Mouse (Mus musculus): ENCODE measurements around the gene Cables2. TPM values are rescaled to one million over a fixed set of nuclear protein-coding genes. Genes with fewer than 3 reads are reported as not detected.

Gene Cables2
- polyA plus RNA-seq, 1 experiment from 2014 or later: 12.7 TPM

DNA sequence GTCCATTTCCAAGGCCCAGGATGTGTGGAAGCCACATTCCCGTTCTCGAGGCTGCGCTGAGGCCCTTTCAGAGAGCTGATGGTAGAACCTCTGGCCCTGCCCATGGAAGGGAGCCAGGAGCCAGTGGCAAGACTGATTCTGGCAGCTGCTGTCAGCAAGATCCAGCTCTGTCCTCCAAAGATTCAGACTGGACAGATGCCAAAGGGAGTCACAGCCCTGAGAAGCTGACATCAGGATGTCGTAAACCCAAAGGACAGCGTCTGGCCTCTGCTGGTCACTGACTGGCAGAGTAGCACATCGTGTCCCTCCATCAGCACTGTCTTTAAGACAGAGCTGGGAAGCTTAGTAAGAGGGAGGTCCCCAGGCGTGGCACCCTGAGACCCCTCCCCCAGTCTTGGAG, 44.7 kb downstream of the Cables2 start:
- TF ChIP-seq CTCF (IDR thresholded peaks at IDR 0.05): no peak
- DNase-seq (ENCODE audit: low read depth, low spot score) (no peak), ATAC-seq (no peak)
- in situ Hi-C loops (cut with MboI; ENCODE audit: low pct_unique_long_range_greater_than_20kb): no loop called here
- POLR2A ChIA-PET: interaction anchor here (2.3 kb wide), 1 partner anchor 13 kb away, joined by 8 read pairs; no protein-coding TSS in a partner anchor
- H3K27me3 ChIP-seq: no peaks in the 10 kb centered on the region
- CTCF ChIA-PET: interaction anchor here (1.1 to 3.4 kb wide), 8 partner anchors 11 to 56 kb away, joined by 3 to 11 read pairs (median 6); no protein-coding TSS in a partner anchor

GRCm38 (mm10) chr2:180228060-180228458, 45.2 kb downstream of the Cables2 start:
- POLR2A ChIA-PET: interaction anchor here (0.7 to 2.3 kb wide), 2 partner anchors 13 to 19 kb away, joined by 4 to 8 read pairs; no protein-coding TSS in a partner anchor
- in situ Hi-C loops (cut with MboI; ENCODE audit: low pct_unique_long_range_greater_than_20kb): no loop called here
- no peaks in the 10 kb centered on the region for H3K27me3 ChIP-seq
- DNase-seq (ENCODE audit: low read depth, low spot score) (no peak), ATAC-seq (no peak)
- TF ChIP-seq CTCF (IDR thresholded peaks at IDR 0.05): no peak
- CTCF ChIA-PET: interaction anchor here (1.0 to 3.4 kb wide), 10 partner anchors 10 to 58 kb away, joined by 3 to 11 read pairs (median 7); no protein-coding TSS in a partner anchor

GRCm38 (mm10) chr2:180227262-180228059, 45.8 kb downstream of the Cables2 start:
- in situ Hi-C loops (cut with MboI; ENCODE audit: low pct_unique_long_range_greater_than_20kb): no loop called here
- peak; percentile 29 for ATAC-seq
- no peak for TF ChIP-seq CTCF (IDR thresholded peaks at IDR 0.05)
- no peak for DNase-seq (ENCODE audit: low read depth, low spot score)
- ChIA-PET POLR2A (interaction anchor here (0.7 to 2.3 kb wide), 2 partner anchors 12 to 20 kb away, joined by 4 to 8 read pairs; no protein-coding TSS in a partner anchor), CTCF (interaction anchor here (0.9 to 3.4 kb wide), 11 partner anchors 9 to 57 kb away, joined by 3 to 11 read pairs (median 4); no protein-coding TSS in a partner anchor)
- no peaks in the 10 kb centered on the region for H3K27me3 ChIP-seq

DNA sequence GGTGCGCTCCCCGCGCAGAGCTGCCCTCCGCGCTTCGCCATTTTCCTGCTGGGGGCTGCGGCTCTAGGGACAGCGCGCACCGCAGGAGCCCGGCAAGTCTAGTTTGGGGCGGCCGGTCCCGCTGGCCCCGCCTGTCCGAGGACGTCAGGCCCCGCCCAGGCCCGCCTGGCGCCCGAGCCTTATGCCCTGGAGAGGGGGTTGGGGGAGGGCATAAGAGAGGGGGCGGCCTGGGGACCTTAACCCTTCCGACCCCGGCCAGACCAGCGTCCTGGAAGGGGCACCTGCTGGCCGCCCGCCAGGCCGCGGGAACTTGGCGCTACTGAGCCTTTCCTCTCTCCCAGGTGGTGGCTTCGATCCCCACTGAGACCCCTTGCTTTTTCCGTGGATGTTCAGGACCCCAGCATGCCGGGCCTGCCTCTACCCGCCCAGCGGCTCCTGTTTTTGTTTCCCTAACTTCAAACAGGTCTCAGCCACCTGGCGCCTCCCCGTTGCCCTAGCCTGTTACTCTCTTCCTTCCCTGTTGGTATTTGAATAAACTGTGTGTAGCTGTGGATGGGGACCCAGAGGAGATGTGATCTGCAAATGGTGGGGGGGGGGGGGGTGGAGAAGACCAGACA, 47.4 kb downstream of the Cables2 start, which contains the start of gene Lama5:
Lama5 (minus strand) TSS at position 98 of the 617 bp plus-strand sequence.
- POLR2A ChIA-PET: interaction anchor here (1.1 to 4.1 kb wide), 5 partner anchors 8 to 53 kb away, joined by 4 to 14 read pairs (median 7); no protein-coding TSS in a partner anchor
- no peak for TF ChIP-seq CTCF (IDR thresholded peaks at IDR 0.05)
- ATAC-seq (peak; percentile 66), DNase-seq (ENCODE audit: low read depth, low spot score) (no peak)
- CTCF ChIA-PET: interaction anchor here (0.8 to 1.5 kb wide), 3 partner anchors 10 to 29 kb away, joined by 3 to 4 read pairs (median 3); no protein-coding TSS in a partner anchor
- H3K27me3 ChIP-seq: no peaks in the 10 kb centered on the region
- in situ Hi-C loops (cut with MboI; ENCODE audit: low pct_unique_long_range_greater_than_20kb): no loop called here

GRCm38 (mm10) chr2:180225044-180225761, 48.1 kb downstream of the Cables2 start:
- ChIA-PET POLR2A (interaction anchor here (0.8 to 4.1 kb wide), 10 partner anchors 9 to 52 kb away, joined by 3 to 14 read pairs (median 5); partner anchors contain the start of gene Rps21), CTCF (interaction anchor here (0.6 to 1.5 kb wide), 5 partner anchors 10 to 35 kb away, joined by 3 to 7 read pairs (median 3); no protein-coding TSS in a partner anchor)
- no peaks in the 10 kb centered on the region for H3K27me3 ChIP-seq
- peak; percentile 36 for ATAC-seq
- in situ Hi-C loops (cut with MboI; ENCODE audit: low pct_unique_long_range_greater_than_20kb): no loop called here
- no peak for DNase-seq (ENCODE audit: low read depth, low spot score)
- TF ChIP-seq CTCF (IDR thresholded peaks at IDR 0.05): no peak

DNA sequence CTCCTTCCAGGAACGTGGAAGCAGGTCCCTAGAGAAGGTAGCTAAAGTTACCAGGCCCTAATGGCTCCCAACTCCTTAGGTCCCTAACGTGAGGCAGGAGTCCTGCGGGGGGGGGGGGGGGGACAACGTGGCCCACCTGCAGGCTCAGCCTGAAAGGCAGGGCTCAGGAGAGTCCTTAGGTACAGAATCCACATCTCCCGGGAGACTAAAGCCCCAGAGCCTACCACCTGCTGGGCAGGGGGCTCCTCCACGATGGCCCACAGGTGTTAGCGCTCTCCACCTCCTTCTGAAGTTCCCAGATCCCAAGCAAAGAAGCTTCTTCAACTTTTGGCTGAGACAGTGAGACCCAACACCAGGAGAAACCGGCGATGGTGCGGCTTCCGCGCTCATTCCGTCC, 48.7 kb downstream of the Cables2 start:
- TF ChIP-seq CTCF (IDR thresholded peaks at IDR 0.05): no peak
- ChIA-PET CTCF (interaction anchor here (0.6 to 1.5 kb wide), 5 partner anchors 11 to 34 kb away, joined by 3 to 7 read pairs (median 3); no protein-coding TSS in a partner anchor), POLR2A (interaction anchor here (0.8 to 4.1 kb wide), 9 partner anchors 8 to 52 kb away, joined by 3 to 14 read pairs (median 5); partner anchors contain the start of gene Rps21)
- H3K27me3 ChIP-seq: no peaks in the 10 kb centered on the region
- ATAC-seq (no peak), DNase-seq (ENCODE audit: low read depth, low spot score) (no peak)
- in situ Hi-C loops (cut with MboI; ENCODE audit: low pct_unique_long_range_greater_than_20kb): loop anchor here (25.0 kb wide), 1 partner anchor 1363 kb away; the partner anchor contains the start of genes Prpf6, Samd10, Uckl1 and Zfp512b

DNA sequence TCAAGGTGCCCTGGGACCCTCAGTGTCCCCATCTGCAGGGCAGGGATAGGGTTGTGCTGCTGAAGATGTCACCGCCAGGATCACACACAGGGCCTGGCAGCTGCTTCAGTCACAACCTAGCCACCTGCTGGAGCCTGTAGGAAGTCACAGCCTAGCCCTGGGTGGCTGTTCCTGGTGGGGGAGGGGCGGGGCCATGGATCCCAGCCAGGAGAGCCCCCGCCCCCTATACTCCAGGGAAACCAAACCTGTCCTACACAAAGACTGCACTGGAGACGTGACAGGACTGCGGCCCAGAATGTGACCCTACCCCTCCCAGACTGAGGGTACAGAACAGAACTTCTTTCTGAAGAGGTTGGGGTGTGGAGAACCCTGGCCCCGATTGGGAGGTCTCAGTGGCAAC, 51.0 kb downstream of the Cables2 start:
- ChIA-PET POLR2A (interaction anchor here (0.7 to 4.1 kb wide), 2 partner anchors 12 to 241 kb away, joined by 3 to 14 read pairs; no protein-coding TSS in a partner anchor), CTCF (interaction anchor here (2.0 kb wide), 1 partner anchor 13 kb away, joined by 7 read pairs; no protein-coding TSS in a partner anchor)
- no peaks in the 10 kb centered on the region for H3K27me3 ChIP-seq
- ATAC-seq (no peak), DNase-seq (ENCODE audit: low read depth, low spot score) (no peak)
- no peak for TF ChIP-seq CTCF (IDR thresholded peaks at IDR 0.05)
- in situ Hi-C loops (cut with MboI; ENCODE audit: low pct_unique_long_range_greater_than_20kb): loop anchor here (25.0 kb wide), 1 partner anchor 1365 kb away; the partner anchor contains the start of genes Prpf6, Samd10, Uckl1 and Zfp512b

DNA sequence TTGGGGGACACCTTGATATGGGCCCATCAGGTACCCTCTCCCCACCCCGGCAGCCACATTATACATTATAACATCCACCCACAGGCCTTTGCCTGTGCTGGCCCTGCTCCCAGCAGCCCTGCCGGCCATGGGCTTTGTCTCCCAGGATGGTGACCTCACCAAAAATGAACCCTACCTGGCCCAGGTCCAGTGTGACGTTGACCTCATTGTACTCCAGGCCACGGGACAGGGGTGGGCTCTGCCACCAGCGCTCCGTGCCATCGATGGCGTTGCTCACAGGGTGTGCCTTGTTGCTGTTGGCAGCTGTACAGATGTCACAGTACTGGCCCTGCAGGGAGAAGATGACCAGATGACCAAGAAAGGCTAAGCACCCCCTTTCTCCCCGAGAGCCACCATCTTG, 52.2 kb downstream of the Cables2 start:
- ATAC-seq (no peak), DNase-seq (ENCODE audit: low read depth, low spot score) (no peak)
- ChIA-PET CTCF (interaction anchor here (0.5 kb wide), 1 partner anchor 93 kb away, joined by 3 read pairs; no protein-coding TSS in a partner anchor), POLR2A (interaction anchor here (0.8 to 1.1 kb wide), 2 partner anchors 11 to 14 kb away, joined by 3 read pairs; no protein-coding TSS in a partner anchor)
- no peaks in the 10 kb centered on the region for H3K27me3 ChIP-seq
- TF ChIP-seq CTCF (IDR thresholded peaks at IDR 0.05): no peak
- in situ Hi-C loops (cut with MboI; ENCODE audit: low pct_unique_long_range_greater_than_20kb): loop anchor here (25.0 kb wide), 1 partner anchor 1366 kb away; the partner anchor contains the start of genes Prpf6, Samd10, Uckl1 and Zfp512b

DNA sequence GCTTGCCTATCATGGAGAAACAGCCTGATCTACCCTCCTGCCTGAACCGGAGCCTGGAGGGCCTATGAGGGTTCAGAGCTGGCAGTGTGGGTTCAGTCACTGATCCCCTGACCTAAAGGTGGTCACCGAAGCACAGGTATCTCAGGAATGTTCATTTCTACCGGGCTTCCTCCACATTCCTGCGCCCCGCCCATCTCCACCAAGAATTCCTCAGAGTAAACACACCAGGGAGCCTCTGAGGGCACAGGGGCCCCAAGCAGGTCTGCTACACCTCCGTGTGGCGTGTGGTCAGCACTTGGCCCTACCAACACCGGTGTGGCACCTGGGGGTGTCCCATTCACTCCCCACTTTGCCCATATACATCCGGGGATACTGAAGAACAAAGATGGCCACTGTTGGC, 53.1 kb downstream of the Cables2 start:
- ChIA-PET CTCF (interaction anchor here (1.6 kb wide), 1 partner anchor 37 kb away, joined by 3 read pairs; no protein-coding TSS in a partner anchor), POLR2A (no interaction called here)
- in situ Hi-C loops (cut with MboI; ENCODE audit: low pct_unique_long_range_greater_than_20kb): loop anchor here (25.0 kb wide), 1 partner anchor 1367 kb away; the partner anchor contains the start of genes Prpf6, Samd10, Uckl1 and Zfp512b
- no peak for DNase-seq (ENCODE audit: low read depth, low spot score)
- H3K27me3 ChIP-seq: no peaks in the 10 kb centered on the region
- no peak for ATAC-seq
- TF ChIP-seq CTCF (IDR thresholded peaks at IDR 0.05): no peak
